Mouse (Mus musculus): ENCODE data around the gene Tada2a. TPM values are rescaled to one million over a fixed set of nuclear protein-coding genes. Genes with fewer than 3 reads are reported as not detected.

Gene Tada2a
- polyA plus RNA-seq, 1 experiment = 30.5 TPM

- Histone ChIP-seq H3K4me3 (replicated peaks; ENCODE audit: control insufficient read depth, low read depth, low read length) (no peak overlapping the region), H3K4me1 (ENCODE audit: control insufficient read depth, insufficient read depth, low read length) (no peaks in the 10 kb centered on the region), H3K27ac (ENCODE audit: control insufficient read depth, insufficient read depth, low read depth, low read length, poor library complexity) (no peak overlapping the region)
- TF ChIP-seq POLR2A (IDR thresholded peaks at IDR 0.05; ENCODE audit: borderline replicate concordance, control insufficient read depth, low read depth, low read length) (no peak), CTCF (IDR thresholded peaks at IDR 0.05; ENCODE audit: control insufficient read depth, insufficient read depth, low read length) (no peak)
- 77% methylated on average over 7 of the region's 7 CpGs for WGBS
Measured at GRCm38 (mm10) chr11:84053055-84053454, 76.3 kb downstream of the Tada2a start.

DNA sequence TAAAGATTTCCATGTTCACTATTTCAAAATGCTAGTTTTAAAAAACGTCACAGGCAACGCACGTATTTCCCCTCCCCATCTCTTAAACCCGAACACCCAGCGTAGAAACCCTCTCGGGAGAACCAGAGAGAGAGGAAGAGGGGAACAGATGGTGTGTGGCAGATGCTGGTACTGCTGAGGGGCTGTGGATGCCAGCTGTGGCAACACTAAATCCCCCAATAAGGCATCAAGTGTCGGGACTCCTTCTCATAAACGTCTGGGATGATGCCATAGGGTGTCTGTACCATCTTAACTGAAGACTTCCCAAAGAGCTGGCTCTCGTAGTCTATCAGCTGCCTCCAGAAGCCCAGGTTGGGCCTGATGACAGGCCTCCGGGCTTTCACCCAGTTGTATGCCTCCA lies 81.0 kb downstream of the Tada2a start:
- H3K4me1 ChIP-seq (ENCODE audit: control insufficient read depth, insufficient read depth, low read length) = no peaks in the 10 kb centered on the region
- H3K4me3 ChIP-seq (replicated peaks; ENCODE audit: control insufficient read depth, low read depth, low read length) = no peak overlapping the region
- WGBS = 37% methylated on average over 10 of the region's 10 CpGs
- TF ChIP-seq POLR2A (IDR thresholded peaks at IDR 0.05; ENCODE audit: borderline replicate concordance, control insufficient read depth, low read depth, low read length) = no peak
- TF ChIP-seq CTCF (IDR thresholded peaks at IDR 0.05; ENCODE audit: control insufficient read depth, insufficient read depth, low read length) = no peak
- no peak overlapping the region for H3K27ac ChIP-seq (ENCODE audit: control insufficient read depth, insufficient read depth, low read depth, low read length, poor library complexity)

GRCm38 (mm10) chr11:84047270-84047669 lies 82.1 kb downstream of the Tada2a start:
- Histone ChIP-seq H3K4me3 (replicated peaks; ENCODE audit: control insufficient read depth, low read depth, low read length) (no peak overlapping the region), H3K4me1 (ENCODE audit: control insufficient read depth, insufficient read depth, low read length) (no peaks in the 10 kb centered on the region), H3K27ac (ENCODE audit: control insufficient read depth, insufficient read depth, low read depth, low read length, poor library complexity) (no peak overlapping the region)
- 65% methylated on average over 4 of the region's 4 CpGs for WGBS
- TF ChIP-seq POLR2A (IDR thresholded peaks at IDR 0.05; ENCODE audit: borderline replicate concordance, control insufficient read depth, low read depth, low read length) = no peak
- no peak for TF ChIP-seq CTCF (IDR thresholded peaks at IDR 0.05; ENCODE audit: control insufficient read depth, insufficient read depth, low read length)

DNA sequence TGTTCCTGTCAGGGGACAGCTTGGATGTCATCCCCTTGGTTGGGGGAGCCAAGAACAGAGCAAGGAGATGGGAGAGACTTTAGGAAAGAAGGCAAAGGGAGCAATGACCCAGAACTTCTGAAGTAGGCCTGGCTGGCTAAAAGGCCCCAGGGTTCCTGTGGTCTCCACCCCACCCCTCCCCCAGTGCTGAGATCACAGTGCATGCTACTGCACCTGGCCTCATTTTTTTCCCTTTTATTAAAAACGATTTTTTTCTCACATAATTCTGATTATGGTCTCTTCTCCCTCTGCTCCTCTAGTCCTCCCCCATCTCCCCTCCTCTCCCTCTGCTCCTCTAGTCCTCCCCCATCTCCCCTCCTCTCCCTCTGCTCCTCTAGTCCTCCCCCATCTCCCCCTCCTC lies 84.4 kb downstream of the Tada2a start:
- H3K27ac ChIP-seq (ENCODE audit: control insufficient read depth, insufficient read depth, low read depth, low read length, poor library complexity) = no peak overlapping the region
- WGBS = 33% methylated on average over 1 of the region's 1 CpGs
- no peaks in the 10 kb centered on the region for H3K4me1 ChIP-seq (ENCODE audit: control insufficient read depth, insufficient read depth, low read length)
- no peak for TF ChIP-seq POLR2A (IDR thresholded peaks at IDR 0.05; ENCODE audit: borderline replicate concordance, control insufficient read depth, low read depth, low read length)
- no peak for TF ChIP-seq CTCF (IDR thresholded peaks at IDR 0.05; ENCODE audit: control insufficient read depth, insufficient read depth, low read length)
- no peak overlapping the region for H3K4me3 ChIP-seq (replicated peaks; ENCODE audit: control insufficient read depth, low read depth, low read length)

- Histone ChIP-seq H3K4me1 (ENCODE audit: control insufficient read depth, insufficient read depth, low read length) (no peaks in the 10 kb centered on the region), H3K27ac (ENCODE audit: control insufficient read depth, insufficient read depth, low read depth, low read length, poor library complexity) (no peak overlapping the region), H3K4me3 (replicated peaks; ENCODE audit: control insufficient read depth, low read depth, low read length) (no peak overlapping the region)
- TF ChIP-seq CTCF (IDR thresholded peaks at IDR 0.05; ENCODE audit: control insufficient read depth, insufficient read depth, low read length) (no peak), POLR2A (IDR thresholded peaks at IDR 0.05; ENCODE audit: borderline replicate concordance, control insufficient read depth, low read depth, low read length) (no peak)
- WGBS = 83% methylated on average over 14 of the region's 14 CpGs
Measured at GRCm38 (mm10) chr11:84042808-84043762, 86.3 kb downstream of the Tada2a start.

- H3K27ac ChIP-seq (ENCODE audit: control insufficient read depth, insufficient read depth, low read depth, low read length, poor library complexity) = no peak overlapping the region
- no peaks in the 10 kb centered on the region for H3K4me1 ChIP-seq (ENCODE audit: control insufficient read depth, insufficient read depth, low read length)
- no peak overlapping the region for H3K4me3 ChIP-seq (replicated peaks; ENCODE audit: control insufficient read depth, low read depth, low read length)
- TF ChIP-seq POLR2A (IDR thresholded peaks at IDR 0.05; ENCODE audit: borderline replicate concordance, control insufficient read depth, low read depth, low read length) = no peak
- TF ChIP-seq CTCF (IDR thresholded peaks at IDR 0.05; ENCODE audit: control insufficient read depth, insufficient read depth, low read length) = no peak
- 91% methylated on average over 6 of the region's 6 CpGs for WGBS
Measured at GRCm38 (mm10) chr11:84040621-84041020, 88.8 kb downstream of the Tada2a start.

GRCm38 (mm10) chr11:84033671-84034070 lies 95.7 kb downstream of the Tada2a start:
- TF ChIP-seq CTCF (IDR thresholded peaks at IDR 0.05; ENCODE audit: control insufficient read depth, insufficient read depth, low read length) = no peak
- TF ChIP-seq POLR2A (IDR thresholded peaks at IDR 0.05; ENCODE audit: borderline replicate concordance, control insufficient read depth, low read depth, low read length) = no peak
- H3K4me1 ChIP-seq (ENCODE audit: control insufficient read depth, insufficient read depth, low read length) = no peaks in the 10 kb centered on the region
- WGBS = 89% methylated on average over 5 of the region's 5 CpGs
- no peak overlapping the region for H3K4me3 ChIP-seq (replicated peaks; ENCODE audit: control insufficient read depth, low read depth, low read length)
- H3K27ac ChIP-seq (ENCODE audit: control insufficient read depth, insufficient read depth, low read depth, low read length, poor library complexity) = no peak overlapping the region

GRCm38 (mm10) chr11:84032559-84032958 lies 96.8 kb downstream of the Tada2a start:
- Histone ChIP-seq H3K4me3 (replicated peaks; ENCODE audit: control insufficient read depth, low read depth, low read length) (no peak overlapping the region), H3K4me1 (ENCODE audit: control insufficient read depth, insufficient read depth, low read length) (no peaks in the 10 kb centered on the region; the same call in 1 of the 2 replicates), H3K27ac (ENCODE audit: control insufficient read depth, insufficient read depth, low read depth, low read length, poor library complexity) (no peak overlapping the region)
- no peak for TF ChIP-seq CTCF (IDR thresholded peaks at IDR 0.05; ENCODE audit: control insufficient read depth, insufficient read depth, low read length)
- no peak for TF ChIP-seq POLR2A (IDR thresholded peaks at IDR 0.05; ENCODE audit: borderline replicate concordance, control insufficient read depth, low read depth, low read length)
- whole genome bisulfite sequencing = 48% methylated on average over 5 of the region's 5 CpGs

Measured in bone marrow, adult 2 months (tissue).